21 mouse cellular contexts compared by ENCODE assay signal in the genomic region with DNA sequence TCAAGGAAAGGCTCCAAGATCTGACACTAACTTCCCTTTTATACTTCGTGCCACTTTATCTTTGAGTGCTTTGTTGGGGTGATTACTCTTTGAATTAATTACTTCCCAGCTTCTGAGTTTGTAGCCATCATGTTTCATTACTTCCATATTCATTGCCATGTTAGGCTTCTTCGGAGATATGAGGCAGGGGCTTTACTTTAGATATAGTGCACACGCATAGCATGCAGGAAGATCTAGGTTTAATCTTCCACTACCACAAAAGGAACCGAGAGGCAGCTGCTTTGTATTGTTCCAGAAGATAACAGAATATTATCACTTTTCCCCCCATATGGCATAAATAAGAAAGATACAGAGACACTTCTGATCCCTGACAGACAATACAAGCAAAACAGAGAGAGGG.
"Had no signal": no experiment of that assay in that cellular context is flagged by ENCODE, and none has a peak within 500 bp of the region (broad histone marks: within the 10 kb centered on the region; RNA-seq: fewer than 3 reads in every experiment).

No protein-coding gene starts in this region.

- H3K4me1 ChIP-seq: limb, embryonic 12.5 days; limb, embryonic 15.5 days; midbrain, embryonic 10.5 days; midbrain, embryonic 13.5 days; neural tube, embryonic 13.5 days had no signal

- DNase-seq: kidney, adult 18-20 months; kidney, adult 9 months; kidney, postnatal 14 days; kidney, postnatal 4 days; layer of hippocampus, adult 9-11 months; left cerebral cortex, postnatal 4 days; lung, adult 2 months; lung, postnatal 14 days; lung, postnatal 4 days; retina, postnatal 1 day; right cerebral cortex, postnatal 25 days; thymus, adult 18-20 months; thymus, postnatal 36 days had no signal

- ATAC-seq: intestine, embryonic 16.5 days; midbrain, embryonic 13.5 days; midbrain, embryonic 16.5 days had no signal

- H3K9me3 ChIP-seq: limb, embryonic 12.5 days; limb, embryonic 15.5 days; midbrain, embryonic 10.5 days; midbrain, embryonic 13.5 days; neural tube, embryonic 13.5 days had no signal

- H3K9ac ChIP-seq: limb, embryonic 12.5 days; limb, embryonic 15.5 days; midbrain, embryonic 13.5 days; neural tube, embryonic 13.5 days had no signal

- H3K4me3 ChIP-seq: limb, embryonic 12.5 days; limb, embryonic 15.5 days; midbrain, embryonic 10.5 days; midbrain, embryonic 13.5 days; myocyte; neural tube, embryonic 13.5 days had no signal

- H3K27me3 ChIP-seq: limb, embryonic 15.5 days had no signal

- H3K4me2 ChIP-seq: limb, embryonic 12.5 days; limb, embryonic 15.5 days; midbrain, embryonic 13.5 days; neural tube, embryonic 13.5 days had no signal

- H3K27ac ChIP-seq: limb, embryonic 12.5 days; limb, embryonic 15.5 days; midbrain, embryonic 10.5 days; midbrain, embryonic 13.5 days; neural tube, embryonic 13.5 days had no signal

- H3K36me3 ChIP-seq: limb, embryonic 12.5 days; limb, embryonic 15.5 days; midbrain, embryonic 10.5 days; midbrain, embryonic 13.5 days; neural tube, embryonic 13.5 days had no signal
